Mouse (Mus musculus): ENCODE results near the gene Cdh12. TPM values are rescaled to one million over a fixed set of nuclear protein-coding genes. Genes with fewer than 3 reads are reported as not detected.

Cdh12 gene
- polyA plus RNA-seq (2012; fragmentation: generic; extraction: Trizol): not detected
- long read RNA-seq, experiment 1: 0 reads
- long read RNA-seq, experiment 2: 0 reads

DNA sequence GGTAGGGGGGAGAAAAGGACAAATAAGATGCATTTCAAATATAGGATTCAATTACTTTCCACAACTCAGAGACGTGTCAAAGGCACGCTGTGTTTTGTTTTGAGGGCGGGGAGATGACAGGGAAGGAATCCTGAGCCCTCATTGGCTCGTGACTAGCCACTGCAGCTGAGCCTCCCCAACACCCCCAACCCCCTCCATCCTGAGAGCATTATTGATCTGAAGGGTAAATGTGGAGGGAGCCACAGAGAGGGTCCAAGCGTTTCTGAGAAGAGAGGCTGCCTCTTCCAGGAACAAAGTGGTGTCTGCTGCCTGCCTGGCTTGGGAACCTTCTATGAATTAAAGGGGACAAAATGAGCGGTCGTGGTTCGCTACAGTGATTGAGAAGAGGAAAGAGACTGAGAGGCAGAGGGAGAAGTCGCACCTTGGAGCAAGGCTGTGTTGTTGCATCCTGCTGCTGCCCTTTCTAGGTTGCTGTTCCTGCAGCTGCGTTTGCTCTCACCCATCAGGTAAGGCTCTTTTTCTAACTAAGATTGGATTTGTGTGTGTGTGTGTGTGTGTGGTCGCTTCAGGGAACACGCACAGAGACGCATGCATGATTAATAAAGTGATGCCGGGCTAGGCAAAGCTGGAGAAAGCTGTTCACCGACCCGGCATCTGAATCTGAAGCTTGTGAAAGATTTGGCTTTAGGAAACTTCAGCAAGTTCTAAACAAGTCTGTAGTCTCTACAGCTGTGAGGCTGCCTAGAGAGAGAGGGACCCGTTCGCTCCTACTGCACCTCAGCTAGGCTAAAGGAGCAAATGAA is at the start of gene Cdh12:
Gene Cdh12, plus strand, starts transcription at position 405 of the 803 bp plus-strand sequence.
- Histone ChIP-seq H3K79me2 (ENCODE audit: control insufficient read depth, insufficient read depth) (no peaks in the 10 kb centered on the region), H3K27me3 (ENCODE audit: control insufficient read depth, insufficient read depth, insufficient read length) (no peaks in the 10 kb centered on the region), H3ac (ENCODE audit: control insufficient read depth, insufficient read length, low read depth) (no peak within 1 kb of the TSS), H3K36me3 (ENCODE audit: control insufficient read depth, insufficient read depth) (no peaks in the 10 kb centered on the region), H3K79me3 (ENCODE audit: low read depth) (no peaks in the 10 kb centered on the region), H3K4me3 (ENCODE audit: insufficient read depth, poor library complexity, severe bottlenecking) (no peak within 1 kb of the TSS)
- TF ChIP-seq CEBPB (IDR thresholded peaks at IDR 0.05; ENCODE audit: low read depth): no peak
- no peak for TF ChIP-seq MAX (IDR thresholded peaks at IDR 0.05)
- TF ChIP-seq USF1 (IDR thresholded peaks at IDR 0.05; ENCODE audit: low read depth): no peak
- no peak for TF ChIP-seq CTCF (IDR thresholded peaks at IDR 0.05; ENCODE audit: control insufficient read depth, insufficient read depth, insufficient read length)
- no peak for TF ChIP-seq MYOD1 (IDR thresholded peaks at IDR 0.05; ENCODE audit: control insufficient read depth, insufficient read length, low read depth)
- no peak for TF ChIP-seq FOSL1 (IDR thresholded peaks at IDR 0.05; ENCODE audit: insufficient read depth, low read length, poor library complexity, severe bottlenecking)
- TF ChIP-seq MYOG (IDR thresholded peaks at IDR 0.05; ENCODE audit: control insufficient read depth, extremely low read depth, insufficient read length): no peak

DNA sequence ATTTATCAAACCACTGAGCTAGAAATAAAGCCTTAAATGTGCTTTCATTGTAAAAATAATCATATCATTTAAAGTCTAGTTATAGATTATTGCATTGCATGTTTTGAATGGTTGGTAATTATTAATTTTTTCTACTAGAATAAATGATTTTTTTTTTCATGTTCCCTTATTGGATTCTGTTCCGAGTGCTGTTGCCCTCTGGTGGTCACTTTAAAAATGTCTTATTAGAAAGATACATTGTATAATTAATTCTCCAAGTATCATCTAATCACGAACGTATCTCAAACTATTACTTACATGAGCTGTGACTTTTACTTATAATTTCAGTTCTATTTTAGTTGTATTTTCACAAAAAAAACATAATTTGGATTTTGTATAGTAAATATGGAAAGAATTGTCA is 45.5 kb upstream of the Cdh12 start:
- Histone ChIP-seq H3K4me3 (ENCODE audit: insufficient read depth, poor library complexity, severe bottlenecking) (no peak overlapping the region), H3K27me3 (ENCODE audit: control insufficient read depth, insufficient read depth, insufficient read length) (no peaks in the 10 kb centered on the region), H3K36me3 (ENCODE audit: control insufficient read depth, insufficient read depth) (no peaks in the 10 kb centered on the region), H3K79me2 (ENCODE audit: control insufficient read depth, insufficient read depth) (no peaks in the 10 kb centered on the region), H3ac (ENCODE audit: control insufficient read depth, insufficient read length, low read depth) (no peak overlapping the region), H3K79me3 (ENCODE audit: low read depth) (no peaks in the 10 kb centered on the region)
- TF ChIP-seq FOSL1 (IDR thresholded peaks at IDR 0.05; ENCODE audit: insufficient read depth, low read length, poor library complexity, severe bottlenecking) (no peak), MAX (IDR thresholded peaks at IDR 0.05) (no peak), MYOD1 (IDR thresholded peaks at IDR 0.05; ENCODE audit: control insufficient read depth, insufficient read length, low read depth) (no peak), CEBPB (IDR thresholded peaks at IDR 0.05; ENCODE audit: low read depth) (no peak), USF1 (IDR thresholded peaks at IDR 0.05; ENCODE audit: low read depth) (no peak), CTCF (IDR thresholded peaks at IDR 0.05; ENCODE audit: control insufficient read depth, insufficient read depth, insufficient read length) (no peak), MYOG (IDR thresholded peaks at IDR 0.05; ENCODE audit: control insufficient read depth, extremely low read depth, insufficient read length) (no peak)

DNA sequence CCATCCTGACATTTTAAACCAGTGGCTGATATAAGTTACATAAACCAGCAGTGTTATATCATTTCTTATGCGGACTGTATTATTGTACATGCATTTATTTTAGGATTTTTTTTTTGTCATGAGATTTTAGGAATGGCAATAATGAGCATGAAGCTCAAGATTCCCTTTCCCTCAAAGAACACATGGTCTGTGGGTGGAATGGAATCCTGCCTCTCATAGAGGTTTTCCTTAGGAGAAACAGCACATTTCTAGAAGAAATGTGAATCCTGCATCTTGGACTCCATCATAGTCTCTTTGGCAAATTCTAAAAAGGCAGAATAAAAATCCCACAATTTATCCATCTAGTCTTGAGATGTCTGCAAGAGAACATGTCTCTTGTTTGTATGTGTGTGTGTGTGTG is 35.7 kb upstream of the Cdh12 start:
- no peak for TF ChIP-seq MAX (IDR thresholded peaks at IDR 0.05)
- TF ChIP-seq MYOG (IDR thresholded peaks at IDR 0.05; ENCODE audit: control insufficient read depth, extremely low read depth, insufficient read length): no peak
- no peak for TF ChIP-seq FOSL1 (IDR thresholded peaks at IDR 0.05; ENCODE audit: insufficient read depth, low read length, poor library complexity, severe bottlenecking)
- TF ChIP-seq CEBPB (IDR thresholded peaks at IDR 0.05; ENCODE audit: low read depth): no peak
- no peak for TF ChIP-seq USF1 (IDR thresholded peaks at IDR 0.05; ENCODE audit: low read depth)
- no peak for TF ChIP-seq CTCF (IDR thresholded peaks at IDR 0.05; ENCODE audit: control insufficient read depth, insufficient read depth, insufficient read length)
- H3K79me2 ChIP-seq (ENCODE audit: control insufficient read depth, insufficient read depth): no peaks in the 10 kb centered on the region

DNA sequence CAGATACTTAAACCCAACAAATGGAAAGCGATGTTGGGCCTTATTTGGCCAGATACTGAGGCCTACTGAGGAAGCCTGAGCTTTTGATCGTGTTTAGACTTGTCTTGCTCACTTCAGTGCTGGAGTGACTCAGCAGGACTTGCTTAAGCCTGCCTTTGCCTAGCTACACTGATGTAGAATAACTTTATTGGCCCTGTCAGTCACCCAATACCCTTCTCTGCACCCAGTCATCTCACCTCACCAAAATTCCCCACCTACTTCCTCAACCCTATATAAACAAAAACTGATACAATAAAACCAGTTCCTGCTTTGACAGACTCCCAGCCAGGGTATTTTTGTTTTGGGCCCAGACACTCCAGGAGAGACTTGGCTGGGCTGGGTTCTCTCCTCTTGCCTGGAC is 12.7 kb upstream of the Cdh12 start:
- Histone ChIP-seq H3K79me3 (ENCODE audit: low read depth) (no peaks in the 10 kb centered on the region), H3K4me3 (ENCODE audit: insufficient read depth, poor library complexity, severe bottlenecking) (no peak overlapping the region), H3K79me2 (ENCODE audit: control insufficient read depth, insufficient read depth) (no peaks in the 10 kb centered on the region), H3ac (ENCODE audit: control insufficient read depth, insufficient read length, low read depth) (no peak overlapping the region), H3K36me3 (ENCODE audit: control insufficient read depth, insufficient read depth) (no peaks in the 10 kb centered on the region), H3K27me3 (ENCODE audit: control insufficient read depth, insufficient read depth, insufficient read length) (no peaks in the 10 kb centered on the region)
- TF ChIP-seq MAX (IDR thresholded peaks at IDR 0.05) (no peak), MYOG (IDR thresholded peaks at IDR 0.05; ENCODE audit: control insufficient read depth, extremely low read depth, insufficient read length) (no peak), FOSL1 (IDR thresholded peaks at IDR 0.05; ENCODE audit: insufficient read depth, low read length, poor library complexity, severe bottlenecking) (no peak), CEBPB (IDR thresholded peaks at IDR 0.05; ENCODE audit: low read depth) (no peak)

More for the DNA sequence above, 35.7 kb upstream of the Cdh12 start:
- no peak overlapping the region for H3K4me3 ChIP-seq (ENCODE audit: insufficient read depth, poor library complexity, severe bottlenecking)
- H3K79me3 ChIP-seq (ENCODE audit: low read depth): no peaks in the 10 kb centered on the region
- no peaks in the 10 kb centered on the region for H3K27me3 ChIP-seq (ENCODE audit: control insufficient read depth, insufficient read depth, insufficient read length)
- H3ac ChIP-seq (ENCODE audit: control insufficient read depth, insufficient read length, low read depth): no peak overlapping the region
- H3K36me3 ChIP-seq (ENCODE audit: control insufficient read depth, insufficient read depth): no peaks in the 10 kb centered on the region

DNA sequence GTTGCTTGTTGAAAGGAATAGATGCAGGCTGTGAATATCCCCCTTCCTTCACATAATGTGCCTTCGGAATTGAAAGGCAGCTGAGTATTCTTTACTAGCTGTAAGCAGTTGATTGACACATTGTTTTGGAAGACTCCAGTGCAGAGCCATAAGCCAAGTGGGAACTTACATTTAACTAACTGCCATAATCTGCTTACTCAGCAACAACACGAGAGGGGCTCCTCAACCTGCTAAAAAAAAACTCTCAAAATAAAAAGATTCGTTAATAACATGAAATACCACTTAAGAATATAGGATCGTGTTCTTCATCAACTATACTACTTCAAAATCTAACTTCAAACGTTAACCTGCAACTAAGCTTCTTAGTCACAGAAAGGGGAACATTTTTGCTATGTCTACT is 1.5 kb downstream of the Cdh12 start:
- H3ac ChIP-seq (ENCODE audit: control insufficient read depth, insufficient read length, low read depth): no peak overlapping the region
- H3K79me2 ChIP-seq (ENCODE audit: control insufficient read depth, insufficient read depth): no peaks in the 10 kb centered on the region
- H3K27me3 ChIP-seq (ENCODE audit: control insufficient read depth, insufficient read depth, insufficient read length): no peaks in the 10 kb centered on the region
- H3K79me3 ChIP-seq (ENCODE audit: low read depth): no peaks in the 10 kb centered on the region
- H3K36me3 ChIP-seq (ENCODE audit: control insufficient read depth, insufficient read depth): no peaks in the 10 kb centered on the region
- no peak for TF ChIP-seq MAX (IDR thresholded peaks at IDR 0.05)
- no peak for TF ChIP-seq FOSL1 (IDR thresholded peaks at IDR 0.05; ENCODE audit: insufficient read depth, low read length, poor library complexity, severe bottlenecking)
- no peak for TF ChIP-seq MYOG (IDR thresholded peaks at IDR 0.05; ENCODE audit: control insufficient read depth, extremely low read depth, insufficient read length)
- TF ChIP-seq CTCF (IDR thresholded peaks at IDR 0.05; ENCODE audit: control insufficient read depth, insufficient read depth, insufficient read length): no peak
- no peak for TF ChIP-seq MYOD1 (IDR thresholded peaks at IDR 0.05; ENCODE audit: control insufficient read depth, insufficient read length, low read depth)
- no peak for TF ChIP-seq CEBPB (IDR thresholded peaks at IDR 0.05; ENCODE audit: low read depth)
- TF ChIP-seq USF1 (IDR thresholded peaks at IDR 0.05; ENCODE audit: low read depth): no peak
- no peak overlapping the region for H3K4me3 ChIP-seq (ENCODE audit: insufficient read depth, poor library complexity, severe bottlenecking)

All from C2C12 (cell line).